10 mouse cellular contexts compared by ENCODE assay signal in the genomic region with DNA sequence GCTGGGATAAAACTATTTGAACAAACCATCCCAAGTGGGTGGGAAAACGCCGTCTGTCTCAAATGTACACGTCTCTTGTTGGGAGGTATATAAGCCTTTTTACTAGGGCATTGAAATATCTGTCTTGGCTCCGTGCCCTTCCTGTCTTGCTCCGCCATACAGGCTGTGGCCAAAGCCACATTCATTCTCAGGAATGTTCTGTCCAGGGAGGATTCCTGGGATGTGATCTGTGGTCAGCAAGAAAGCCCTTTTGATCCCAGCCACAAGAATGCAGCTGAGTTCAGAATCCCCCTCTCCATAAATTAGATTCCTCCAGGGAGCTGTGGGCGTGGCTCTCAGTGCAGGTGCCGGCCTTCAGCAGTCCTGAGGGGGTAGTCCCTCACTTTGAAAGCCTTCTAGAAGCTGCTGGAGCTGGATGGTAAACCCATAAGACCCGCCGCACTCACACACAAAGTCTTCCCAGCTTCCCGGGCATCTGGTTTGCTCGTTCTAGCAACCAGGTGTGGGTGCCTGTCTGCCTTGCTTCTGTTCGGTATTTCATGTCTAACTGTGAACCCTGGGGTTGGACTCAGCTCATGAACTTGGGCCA.
A peak's percentile ranks its signal among the peaks of the same experiment; 100 is the strongest.
DNase-seq lines count a peak whose midpoint lies in the region; ATAC-seq and TF ChIP-seq lines count a peak whose summit lies in the region.
"Had no signal": no experiment of that assay in that cellular context is flagged by ENCODE, and none has a peak within 500 bp of the region (broad histone marks: within the 10 kb centered on the region; RNA-seq: fewer than 3 reads in every experiment).

No protein-coding gene starts in this region.

- peak overlapping the region; percentile 28; the same call in 1 of the 2 replicates for H3K27ac ChIP-seq in heart, adult 2 months
- H3K27ac ChIP-seq in heart, embryonic 12.5 days (ENCODE audit: poor library complexity, severe bottlenecking): no peak overlapping the region
- H3K27ac ChIP-seq in embryonic facial prominence, embryonic 14.5 days (replicated peaks; ENCODE audit: low read depth, low read length): no peak overlapping the region

- no peaks in the 10 kb centered on the region for H3K79me2 ChIP-seq in heart, adult 2 months (replicated peaks; ENCODE audit: control insufficient read depth, insufficient read depth, low read length)

- WGBS in heart, adult 2 months: 66% methylated on average over 12 of the region's 12 CpGs
- WGBS in heart, embryonic 12.5 days: 72% methylated on average over 12 of the region's 12 CpGs
- WGBS in embryonic facial prominence, embryonic 14.5 days: 53% methylated on average over 12 of the region's 12 CpGs

- ATAC-seq in heart, embryonic 12.5 days (ENCODE audit: insufficient number of reproducible peaks, low FRiP score): no peak
- ATAC-seq in embryonic facial prominence, embryonic 14.5 days (ENCODE audit: low read depth): no peak
- ATAC-seq: inflammation-experienced regulatory T-cells, adult 6 months had no signal

- no peak for TF ChIP-seq CTCF in heart, adult 2 months (IDR thresholded peaks at IDR 0.05)

- no peak overlapping the region for H3K9ac ChIP-seq in heart, adult 2 months (ENCODE audit: low read depth, low read length)
- no peak overlapping the region for H3K9ac ChIP-seq in heart, embryonic 12.5 days
- no peak overlapping the region for H3K9ac ChIP-seq in embryonic facial prominence, embryonic 14.5 days (ENCODE audit: low read depth, low read length)

- no peak for TF ChIP-seq EP300 in heart, adult 2 months (IDR thresholded peaks at IDR 0.05; ENCODE audit: insufficient read depth, low read depth, low read length)

- H3K4me2 ChIP-seq in heart, embryonic 12.5 days: no peak overlapping the region
- no peak overlapping the region for H3K4me2 ChIP-seq in embryonic facial prominence, embryonic 14.5 days (ENCODE audit: low read depth, low read length)

- H3K9me3 ChIP-seq in heart, embryonic 12.5 days (replicated peaks): no peaks in the 10 kb centered on the region
- H3K9me3 ChIP-seq in embryonic facial prominence, embryonic 14.5 days (ENCODE audit: control insufficient read depth, low read length): no peaks in the 10 kb centered on the region

- no peaks in the 10 kb centered on the region for H3K36me3 ChIP-seq in heart, adult 2 months (ENCODE audit: control insufficient read depth, insufficient read depth, low read length)
- H3K36me3 ChIP-seq in heart, embryonic 12.5 days: no peaks in the 10 kb centered on the region
- H3K36me3 ChIP-seq in embryonic facial prominence, embryonic 14.5 days (ENCODE audit: control insufficient read depth, insufficient read depth, low read length): no peaks in the 10 kb centered on the region

- TF ChIP-seq POLR2A in heart, adult 2 months (IDR thresholded peaks at IDR 0.05; ENCODE audit: insufficient read depth, low read depth, low read length): no peak

- H3K4me3 ChIP-seq in heart, adult 2 months: no peak overlapping the region
- no peak overlapping the region for H3K4me3 ChIP-seq in heart, embryonic 12.5 days
- H3K4me3 ChIP-seq in embryonic facial prominence, embryonic 14.5 days (ENCODE audit: low read depth, low read length): no peak overlapping the region

- H3K4me1 ChIP-seq in heart, adult 2 months (ENCODE audit: control insufficient read depth, insufficient read depth, low read length): peaks cover 1% of the 10 kb centered on the region; the same call in 1 of the 2 replicates
- H3K4me1 ChIP-seq in heart, embryonic 12.5 days (replicated peaks): peaks cover 16% of the 10 kb centered on the region
- H3K4me1 ChIP-seq in embryonic facial prominence, embryonic 14.5 days (ENCODE audit: control insufficient read depth, insufficient read depth, low read length): no peaks in the 10 kb centered on the region; the same call in 1 of the 2 replicates

- intact Hi-C loops in heart, adult 2 months (cut with DNase I): no loop called here

- no peak for DNase-seq in heart, adult 2 months
- peak; percentile 28 for DNase-seq in kidney, postnatal 14 days
- DNase-seq in kidney, adult 8-10 months: no peak
- DNase-seq in 3134 (ENCODE audit: extremely low read depth, insufficient read length, low spot score): peak; percentile 81
- DNase-seq in embryonic facial prominence, embryonic 14.5 days (ENCODE audit: low spot score): peak; percentile 35
- no peak for DNase-seq in cerebellum, adult 18-20 months
- DNase-seq in urinary bladder, adult 18-20 months (ENCODE audit: low spot score in 2 of 2): no peak
- DNase-seq: left cerebral cortex, postnatal 4 days had no signal

- no peaks in the 10 kb centered on the region for H3K27me3 ChIP-seq in heart, adult 2 months (ENCODE audit: control insufficient read depth, insufficient read depth, low read length)
- H3K27me3 ChIP-seq in heart, embryonic 12.5 days (replicated peaks): no peaks in the 10 kb centered on the region
- H3K27me3 ChIP-seq in embryonic facial prominence, embryonic 14.5 days (replicated peaks; ENCODE audit: control insufficient read depth, insufficient read depth, low read length): no peaks in the 10 kb centered on the region

Comparison
In these comparisons a context has a peak if more than half of its experiments do, and no peak if none do; other contexts are left out.
1. DNase-seq: peak in kidney, postnatal 14 days (single experiment), 3134 (single experiment) and embryonic facial prominence, embryonic 14.5 days (single experiment); none in heart, adult 2 months (0 of 2), kidney, adult 8-10 months (0 of 2), cerebellum, adult 18-20 months (0 of 2) and urinary bladder, adult 18-20 months (0 of 2).